Mouse (Mus musculus): Measurements from ENCODE around the gene Bzw1. TPM values are rescaled to one million over a fixed set of nuclear protein-coding genes. Genes with fewer than 3 reads are reported as not detected.
"Not testable (repeated sequence)": the region's sequence is repeated elsewhere in the genome, so short reads cannot be mapped to it uniquely, and the experiment has no call there.

Bzw1 gene
- polyA plus RNA-seq, 1 experiment from 2014 or later: 367 TPM

DNA sequence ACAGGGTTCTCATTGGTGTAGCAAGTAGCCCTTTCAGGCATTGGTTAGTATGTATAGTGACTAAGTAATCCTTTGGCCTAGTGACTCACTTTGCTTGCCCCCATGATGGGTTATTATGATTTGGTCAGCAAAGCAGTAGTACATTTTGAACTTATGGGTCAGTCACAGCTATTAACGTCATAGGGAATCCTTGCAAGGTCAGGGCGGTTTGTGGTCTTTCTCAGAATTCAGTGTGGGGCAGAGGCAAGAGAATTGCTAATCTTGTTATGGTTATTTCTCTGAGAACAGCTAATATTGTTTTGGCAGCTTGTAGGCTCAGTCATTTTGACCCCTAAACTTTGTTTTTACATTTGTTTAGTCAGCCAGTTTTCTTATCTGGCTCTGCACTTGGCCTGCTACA lies 18.4 kb upstream of the Bzw1 start:
- H3K27ac ChIP-seq; H3K36me3 ChIP-seq; H3K4me3 ChIP-seq; H3K4me1 ChIP-seq (replicated peaks); H3K27me3 ChIP-seq (ENCODE audit: insufficient read depth, poor library complexity, severe bottlenecking); DNase-seq (ENCODE audit: low spot score); H3K9me3 ChIP-seq: not testable (repeated sequence)
- 86% methylated on average over 2 of the region's 2 CpGs for WGBS

DNA sequence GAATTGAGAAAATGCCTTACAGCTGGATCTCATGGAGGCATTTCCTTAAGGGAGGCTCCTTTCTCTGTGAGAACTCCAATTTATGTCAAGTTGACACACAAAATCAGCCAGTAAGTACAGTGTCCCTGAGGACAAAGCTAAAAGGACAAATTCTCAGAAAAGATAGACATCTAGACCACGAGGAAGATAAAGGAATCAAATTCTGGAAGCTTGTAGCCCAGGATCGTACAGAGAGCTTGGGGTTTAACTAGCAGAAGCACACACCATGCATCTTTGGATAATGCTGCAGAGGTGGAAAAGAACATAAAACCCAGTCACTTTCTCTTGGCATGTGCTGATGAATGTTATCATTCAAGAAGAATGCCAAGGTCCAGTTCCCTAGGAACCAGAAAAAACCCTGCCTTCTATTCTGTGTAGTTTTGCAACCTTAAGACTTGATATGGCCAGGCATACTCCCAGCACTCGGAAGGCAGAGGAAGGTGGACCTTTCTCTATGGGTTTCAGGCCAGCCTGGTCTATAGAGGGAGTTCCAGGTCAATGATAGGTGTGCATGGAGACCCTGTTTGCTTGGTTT lies 17.0 kb upstream of the Bzw1 start:
- Histone ChIP-seq H3K36me3 (no peaks in the 10 kb centered on the region), H3K27ac (no peak overlapping the region), H3K27me3 (ENCODE audit: insufficient read depth, poor library complexity, severe bottlenecking) (no peaks in the 10 kb centered on the region), H3K9me3 (no peaks in the 10 kb centered on the region), H3K4me3 (no peak overlapping the region), H3K4me1 (replicated peaks) (no peaks in the 10 kb centered on the region)
- no peak for DNase-seq (ENCODE audit: low spot score)
- 83% methylated on average over 3 of the region's 3 CpGs for WGBS

DNA sequence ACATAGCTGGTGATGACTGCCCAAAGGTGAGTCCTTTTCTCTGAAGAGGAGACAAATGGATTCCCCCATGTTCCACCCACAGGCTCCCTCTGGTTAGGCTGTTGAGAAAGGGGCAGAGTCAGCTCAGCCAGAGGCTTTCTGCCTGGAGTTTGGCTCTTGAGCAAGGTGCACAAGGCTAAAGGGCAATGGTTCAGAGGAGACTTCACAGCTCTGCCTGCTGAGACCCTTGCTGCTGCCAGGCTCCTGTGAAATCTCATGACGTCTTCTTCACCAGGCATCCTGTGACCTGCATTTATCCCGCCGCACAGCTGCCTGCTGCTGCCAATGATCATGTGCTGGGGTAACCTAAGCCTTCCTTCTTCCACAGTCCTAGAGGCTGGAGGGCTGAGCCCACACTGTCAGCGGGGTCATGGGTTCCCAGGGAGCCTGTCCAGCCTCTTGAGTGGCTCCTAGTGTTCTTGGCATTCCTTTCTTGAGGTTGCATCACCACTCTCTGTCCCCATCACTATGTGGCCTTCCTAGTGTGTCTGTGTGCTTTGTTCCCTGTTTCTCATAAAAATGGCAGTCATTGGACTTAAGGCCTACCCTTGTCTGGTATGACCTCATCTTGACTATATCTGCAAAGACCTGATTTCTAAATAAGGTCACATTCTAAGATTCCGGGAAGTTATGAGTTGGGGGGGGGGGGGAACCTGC lies 10.0 kb upstream of the Bzw1 start:
- Histone ChIP-seq H3K27ac (no peak overlapping the region), H3K36me3 (peaks cover 8% of the 10 kb centered on the region; the same call in 1 of the 2 replicates), H3K4me1 (replicated peaks) (no peaks in the 10 kb centered on the region), H3K27me3 (ENCODE audit: insufficient read depth, poor library complexity, severe bottlenecking) (no peaks in the 10 kb centered on the region), H3K4me3 (no peak overlapping the region), H3K9me3 (0 out of 2 replicates have a peak, but pooled peaks cover 7% of the 10 kb centered on the region)
- 78% methylated on average over 5 of the region's 5 CpGs for WGBS
- no peak for DNase-seq (ENCODE audit: low spot score)

DNA sequence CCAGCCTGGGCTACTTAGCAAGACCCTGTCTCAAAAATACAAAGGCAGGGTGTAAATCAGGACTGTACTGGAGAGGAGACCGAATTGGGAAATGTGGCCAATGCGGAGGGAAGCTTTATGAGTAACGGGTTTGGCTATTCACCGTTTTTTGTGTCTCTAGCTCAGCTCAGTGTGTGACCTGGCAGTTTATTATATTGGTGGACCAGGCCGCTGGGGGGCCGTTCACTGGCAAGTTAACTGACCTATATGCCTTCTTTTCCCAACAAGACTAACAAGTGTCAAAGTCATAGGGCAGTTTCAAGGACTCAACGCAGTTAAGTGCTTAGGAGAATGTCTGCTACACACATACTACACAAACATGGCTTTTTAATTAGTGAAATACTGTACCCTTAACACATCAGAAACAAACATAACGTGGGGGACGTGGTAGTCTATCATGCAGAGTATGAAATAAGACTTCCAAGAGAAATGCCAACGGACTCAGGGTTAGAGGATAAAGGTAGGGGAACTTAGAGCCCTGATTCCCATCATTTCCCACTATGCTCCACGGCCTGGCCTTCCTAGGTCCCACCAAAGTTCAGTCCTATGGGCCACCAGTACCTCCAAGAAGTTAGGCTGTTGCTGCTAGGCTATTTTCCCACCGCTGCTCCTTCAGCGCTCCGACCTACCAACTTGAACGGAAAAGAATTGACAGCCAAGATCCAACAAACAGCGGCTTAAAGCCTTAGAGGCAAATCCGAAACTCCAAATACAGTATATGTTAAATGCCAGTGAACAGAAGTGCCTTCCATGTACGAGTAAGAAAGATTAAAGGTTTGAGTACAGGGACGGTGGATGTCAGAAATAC lies 1.1 kb upstream of the Bzw1 start:
- Histone ChIP-seq H3K27ac (peak overlapping the region; percentile 100), H3K36me3 (peaks cover 32% of the 10 kb centered on the region), H3K4me1 (replicated peaks) (peaks cover 22% of the 10 kb centered on the region), H3K9me3 (0 out of 2 replicates have a peak, but pooled peaks cover 6% of the 10 kb centered on the region), H3K4me3 (peak overlapping the region; percentile 93), H3K27me3 (ENCODE audit: insufficient read depth, poor library complexity, severe bottlenecking) (no peaks in the 10 kb centered on the region)
- WGBS: 44% methylated on average over 19 of the region's 19 CpGs
- DNase-seq (ENCODE audit: low spot score): peak; percentile 19

DNA sequence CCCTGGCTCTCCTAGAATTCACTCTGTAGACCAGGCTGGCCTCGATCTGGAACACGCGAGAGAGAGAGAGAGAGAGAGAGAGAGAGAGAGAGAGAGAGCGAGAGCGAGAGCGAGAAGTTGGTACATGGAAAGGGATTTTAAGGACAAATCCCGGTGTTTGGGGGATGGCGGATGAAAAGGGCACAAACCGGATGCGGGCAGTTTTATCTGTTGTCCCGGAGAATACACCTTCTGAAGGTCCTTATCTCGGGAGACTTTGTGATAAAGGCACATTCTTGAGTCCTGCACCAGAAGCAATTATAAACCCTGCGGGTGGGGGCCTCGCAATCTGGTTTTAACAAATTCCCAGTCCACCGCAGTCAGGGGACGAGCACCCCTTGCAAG lies 438 bp upstream of the Bzw1 start:
- Histone ChIP-seq H3K4me3 (peak overlapping the region; percentile 93), H3K9me3 (0 out of 2 replicates have a peak, but pooled peaks cover under 1% of the 10 kb centered on the region), H3K36me3 (peaks cover 33% of the 10 kb centered on the region), H3K4me1 (replicated peaks) (peaks cover 22% of the 10 kb centered on the region), H3K27me3 (ENCODE audit: insufficient read depth, poor library complexity, severe bottlenecking) (no peaks in the 10 kb centered on the region), H3K27ac (peak overlapping the region; percentile 100)
- 0% methylated on average over 16 of the region's 16 CpGs for WGBS
- DNase-seq (ENCODE audit: low spot score): peak; percentile 61

DNA sequence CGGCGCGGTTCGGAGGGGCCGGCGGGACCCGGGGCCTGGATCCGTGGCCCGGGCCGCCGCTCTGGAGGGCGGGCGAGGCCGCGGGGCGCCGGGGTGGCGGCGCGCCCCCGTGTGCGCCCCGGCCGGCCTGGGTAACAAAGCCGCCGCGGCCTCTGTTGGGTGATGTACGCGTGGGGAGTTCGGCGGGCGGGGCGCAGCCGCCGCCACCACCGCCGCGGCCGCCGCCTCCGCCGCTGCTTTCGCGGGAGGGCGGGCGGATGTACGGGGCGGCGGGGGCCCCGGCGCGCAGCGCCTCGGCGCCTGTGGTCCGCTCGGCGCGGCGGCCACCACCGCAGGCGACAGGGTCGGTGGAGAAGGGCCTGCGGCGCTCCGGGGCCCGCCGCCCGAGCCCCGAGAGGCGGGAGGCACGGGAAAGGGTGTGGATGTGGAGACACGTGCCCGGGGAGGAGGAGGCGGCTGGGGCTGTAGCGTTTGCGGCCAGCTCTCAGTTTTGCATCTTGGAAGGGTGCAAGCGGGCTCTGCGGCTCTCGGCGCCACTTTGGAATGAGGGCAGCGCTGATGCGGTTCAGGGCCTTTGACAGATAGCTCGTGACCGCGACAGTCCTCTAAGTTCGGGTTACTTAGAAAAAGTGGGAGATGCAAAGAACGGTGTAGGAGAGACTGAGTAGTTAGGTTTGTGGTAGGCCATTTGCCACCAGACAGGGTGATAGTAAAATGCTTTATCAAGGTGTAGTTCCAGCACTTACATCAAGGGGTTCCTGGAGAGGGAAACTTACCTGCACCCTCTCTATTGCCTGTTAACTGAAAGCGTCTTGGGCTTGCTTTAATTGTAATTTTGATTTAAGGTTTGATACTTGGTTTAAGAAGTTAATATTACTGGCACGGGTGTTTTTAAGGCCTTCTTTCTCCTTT lies 842 bp downstream of the Bzw1 start:
- Histone ChIP-seq H3K27ac (peak overlapping the region; percentile 100), H3K4me3 (peak overlapping the region; percentile 93), H3K9me3 (no peaks in the 10 kb centered on the region), H3K27me3 (ENCODE audit: insufficient read depth, poor library complexity, severe bottlenecking) (no peaks in the 10 kb centered on the region), H3K36me3 (peaks cover 45% of the 10 kb centered on the region), H3K4me1 (replicated peaks) (peaks cover 22% of the 10 kb centered on the region)
- WGBS: 2% methylated on average over 89 of the region's 90 CpGs
- DNase-seq (ENCODE audit: low spot score): peak; percentile 53

DNA sequence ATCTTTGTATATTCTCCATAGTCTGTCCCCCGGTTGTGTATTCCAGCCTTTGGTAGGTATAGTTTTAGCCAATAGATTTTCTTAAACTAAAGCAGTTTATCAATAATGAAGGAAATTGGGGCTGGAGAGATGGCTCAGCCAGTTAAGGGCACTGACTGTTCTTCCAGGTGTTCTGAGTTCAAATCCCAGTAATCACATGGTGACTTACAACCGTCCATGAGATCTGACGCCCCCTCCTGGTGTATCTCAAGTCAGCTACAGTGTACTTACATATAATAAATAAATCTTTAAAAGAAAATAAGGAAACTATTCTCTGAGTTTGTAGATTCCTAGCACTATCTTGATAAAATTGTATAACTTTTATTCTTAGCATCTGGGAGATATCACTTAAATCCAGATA lies 2.6 kb downstream of the Bzw1 start:
- Histone ChIP-seq H3K4me1 (replicated peaks) (peaks cover 22% of the 10 kb centered on the region), H3K4me3 (no peak overlapping the region), H3K9me3 (no peaks in the 10 kb centered on the region), H3K27me3 (ENCODE audit: insufficient read depth, poor library complexity, severe bottlenecking) (no peaks in the 10 kb centered on the region), H3K36me3 (peaks cover 58% of the 10 kb centered on the region), H3K27ac (no peak overlapping the region)
- DNase-seq (ENCODE audit: low spot score): no peak
- WGBS: 89% methylated on average over 3 of the region's 3 CpGs

GRCm38 (mm10) chr1:58396179-58396578 lies 3.5 kb downstream of the Bzw1 start:
- WGBS: 98% methylated on average over 1 of the region's 1 CpGs

GRCm38 (mm10) chr1:58397731-58398130 lies 5.0 kb downstream of the Bzw1 start:
- WGBS: 97% methylated on average over 6 of the region's 6 CpGs
- H3K27ac ChIP-seq: no peak overlapping the region
- no peaks in the 10 kb centered on the region for H3K27me3 ChIP-seq (ENCODE audit: insufficient read depth, poor library complexity, severe bottlenecking)
- H3K36me3 ChIP-seq: peaks cover 82% of the 10 kb centered on the region
- no peak overlapping the region for H3K4me3 ChIP-seq
- no peak for DNase-seq (ENCODE audit: low spot score)
- H3K9me3 ChIP-seq: no peaks in the 10 kb centered on the region
- H3K4me1 ChIP-seq (replicated peaks): peaks cover 11% of the 10 kb centered on the region

More at GRCm38 (mm10) chr1:58396179-58396578, 3.5 kb downstream of the Bzw1 start:
- Histone ChIP-seq H3K27me3 (ENCODE audit: insufficient read depth, poor library complexity, severe bottlenecking) (no peaks in the 10 kb centered on the region), H3K9me3 (no peaks in the 10 kb centered on the region), H3K4me1 (replicated peaks) (peaks cover 21% of the 10 kb centered on the region), H3K4me3 (no peak overlapping the region), H3K27ac (no peak overlapping the region), H3K36me3 (peaks cover 67% of the 10 kb centered on the region)
- DNase-seq (ENCODE audit: low spot score): no peak

GRCm38 (mm10) chr1:58401396-58401795 lies 8.7 kb downstream of the Bzw1 start:
- no peaks in the 10 kb centered on the region for H3K4me1 ChIP-seq (replicated peaks)
- H3K27me3 ChIP-seq (ENCODE audit: insufficient read depth, poor library complexity, severe bottlenecking): no peaks in the 10 kb centered on the region
- H3K36me3 ChIP-seq: peaks cover 97% of the 10 kb centered on the region
- H3K27ac ChIP-seq: no peak overlapping the region
- no peaks in the 10 kb centered on the region for H3K9me3 ChIP-seq
- no peak for DNase-seq (ENCODE audit: low spot score)
- no peak overlapping the region for H3K4me3 ChIP-seq
- 92% methylated on average over 6 of the region's 6 CpGs for WGBS

DNA sequence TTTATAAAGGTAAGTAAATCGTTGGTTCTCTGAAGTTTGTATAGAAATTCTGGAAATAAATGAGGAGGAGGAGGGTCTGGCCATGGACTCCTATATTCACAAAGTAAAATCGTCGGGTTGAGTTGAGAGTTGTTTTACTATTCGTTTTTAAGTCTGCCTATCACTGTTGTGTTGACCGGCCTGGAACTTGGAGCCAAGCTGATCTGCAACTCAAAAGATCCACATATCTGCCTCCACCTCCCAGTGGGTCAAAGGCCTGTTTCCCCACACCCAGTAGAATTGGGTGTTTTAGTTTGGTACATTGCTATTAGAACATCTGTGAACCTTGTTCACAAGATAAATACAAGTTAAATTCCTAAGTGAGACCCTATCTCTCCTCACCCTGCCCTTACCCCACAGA lies 11.0 kb downstream of the Bzw1 start:
- DNase-seq (ENCODE audit: low spot score): no peak
- no peak overlapping the region for H3K4me3 ChIP-seq
- no peaks in the 10 kb centered on the region for H3K9me3 ChIP-seq
- peaks cover 95% of the 10 kb centered on the region for H3K36me3 ChIP-seq
- 95% methylated on average over 5 of the region's 5 CpGs for WGBS
- H3K27ac ChIP-seq: no peak overlapping the region
- H3K4me1 ChIP-seq (replicated peaks): no peaks in the 10 kb centered on the region
- H3K27me3 ChIP-seq (ENCODE audit: insufficient read depth, poor library complexity, severe bottlenecking): no peaks in the 10 kb centered on the region

DNA sequence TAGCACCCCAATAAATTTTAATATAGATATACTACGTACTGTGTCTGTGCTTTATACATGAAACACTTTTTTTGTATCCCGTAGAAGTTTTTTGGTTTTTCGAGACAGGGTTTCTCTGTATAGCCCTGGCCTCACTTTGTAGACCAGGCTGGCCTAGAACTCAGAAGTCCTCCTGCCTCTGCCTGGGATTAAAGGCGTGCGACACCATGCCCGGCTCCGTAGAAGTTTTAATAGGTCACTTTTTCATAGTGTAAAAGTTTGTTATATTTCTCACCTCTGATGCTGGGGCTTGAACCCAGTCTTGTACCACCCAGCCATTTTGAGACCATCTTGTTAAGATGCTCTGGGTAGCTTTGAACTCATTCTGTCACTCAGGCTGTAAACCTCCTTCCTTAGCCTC lies 14.6 kb downstream of the Bzw1 start:
- Histone ChIP-seq H3K36me3 (peaks cover 88% of the 10 kb centered on the region), H3K27ac (no peak overlapping the region), H3K27me3 (ENCODE audit: insufficient read depth, poor library complexity, severe bottlenecking) (no peaks in the 10 kb centered on the region), H3K9me3 (no peaks in the 10 kb centered on the region), H3K4me3 (no peak overlapping the region), H3K4me1 (replicated peaks) (no peaks in the 10 kb centered on the region)
- 96% methylated on average over 7 of the region's 7 CpGs for WGBS
- no peak for DNase-seq (ENCODE audit: low spot score)

All from hindbrain, embryonic 10.5 days (tissue).